Mouse (Mus musculus): ENCODE results near the gene Cep85l.

Cep85l gene

DNA sequence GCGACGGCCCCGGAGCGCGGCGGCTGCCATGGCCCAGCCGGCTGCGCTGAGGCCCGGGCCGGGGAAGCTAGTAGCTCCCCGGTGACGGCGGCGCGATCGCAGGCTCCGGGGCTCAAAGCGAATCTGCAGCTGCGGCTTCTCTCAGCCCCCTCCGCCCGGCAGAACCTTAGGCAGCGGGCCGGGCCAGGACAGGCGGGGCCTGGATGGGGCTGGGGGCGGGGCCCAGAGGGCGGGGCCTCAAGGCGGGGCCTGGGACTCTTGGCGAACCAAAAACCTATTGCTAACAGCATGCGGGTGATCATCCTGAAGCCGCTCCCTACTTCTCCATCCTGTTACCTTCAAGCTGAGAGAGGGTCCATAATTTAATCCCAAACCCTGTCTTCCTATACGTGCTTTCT, at the start of gene Cep85l:
Gene Cep85l, minus strand, starts transcription at position 239 of the 398 bp plus-strand sequence.
- DNase-seq (ENCODE audit: low spot score) = peak; percentile 96

DNA sequence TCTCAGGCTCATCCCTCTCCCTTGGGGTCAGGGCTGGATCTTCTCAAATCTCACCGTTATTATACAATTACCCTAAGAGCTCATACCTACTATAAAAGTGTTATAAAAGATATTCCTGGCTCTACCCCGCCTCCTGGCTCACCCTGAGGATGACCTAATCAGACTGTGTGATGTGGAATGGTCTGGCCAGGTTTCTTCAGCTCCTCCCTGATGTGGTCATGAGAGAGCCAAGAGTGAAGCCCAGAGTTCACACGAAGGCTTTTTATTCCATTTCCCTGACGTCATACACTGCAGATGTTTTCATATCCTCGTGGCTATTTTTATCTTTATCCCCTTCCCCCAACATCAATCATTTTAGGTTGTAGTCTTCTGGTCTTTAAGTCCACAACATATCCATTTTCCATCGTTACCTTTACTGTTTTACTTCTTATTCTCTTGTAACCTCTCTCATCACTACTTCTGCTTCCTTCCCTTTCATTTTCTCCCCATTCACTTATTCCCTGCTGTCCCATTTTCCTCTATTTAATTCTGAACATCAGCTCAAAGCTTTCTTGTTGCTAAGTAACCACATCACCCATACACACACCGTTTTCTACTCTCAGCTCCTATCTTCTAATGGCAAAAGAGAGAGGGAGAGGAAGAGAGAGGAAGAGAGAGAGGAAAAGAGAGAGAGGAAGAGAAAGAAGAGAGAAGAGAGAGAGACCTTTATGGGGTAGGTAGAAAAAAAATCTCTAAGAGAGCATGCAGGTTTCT, 49.1 kb upstream of the Cep85l start:
- no peak for DNase-seq (ENCODE audit: low spot score)

DNA sequence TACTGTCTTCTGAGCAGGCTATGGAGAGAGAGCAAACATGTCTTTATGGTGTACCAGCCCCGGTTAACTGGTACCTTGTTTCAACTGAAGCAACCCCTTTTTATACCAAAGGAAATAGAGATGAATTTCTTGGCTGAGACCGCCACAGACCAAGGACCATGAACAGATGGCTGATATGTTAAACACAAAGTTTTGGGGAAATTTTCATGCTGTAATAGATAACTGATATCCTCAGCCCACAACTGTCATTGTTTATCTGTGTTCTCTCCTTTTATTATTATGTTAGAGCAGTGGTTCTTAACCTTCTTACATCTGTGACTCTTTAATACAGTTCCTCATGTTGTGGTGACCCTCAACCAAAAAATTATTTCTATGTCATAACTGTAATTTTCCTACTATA, 46.8 kb upstream of the Cep85l start:
- no peak for DNase-seq (ENCODE audit: low spot score)

DNA sequence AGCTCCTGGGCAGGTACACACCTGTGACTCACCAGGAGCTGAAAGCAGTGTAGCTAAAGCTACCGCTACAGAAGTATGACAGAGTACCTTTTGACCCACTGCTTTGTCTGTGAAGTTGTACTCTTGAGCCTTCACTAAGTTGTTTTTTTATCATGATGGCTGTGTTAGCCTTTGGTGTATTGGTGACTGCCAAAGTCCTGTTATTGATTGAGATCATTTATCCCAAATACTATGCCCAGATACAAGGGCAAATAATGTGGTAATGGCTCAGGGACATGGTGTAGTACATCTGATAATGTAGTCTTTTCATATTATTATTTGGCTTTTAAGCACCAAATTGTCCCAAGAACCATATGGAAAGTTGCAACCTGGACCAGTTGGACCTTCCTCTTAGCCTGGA, 43.3 kb upstream of the Cep85l start:
- DNase-seq (ENCODE audit: low spot score) = no peak

DNA sequence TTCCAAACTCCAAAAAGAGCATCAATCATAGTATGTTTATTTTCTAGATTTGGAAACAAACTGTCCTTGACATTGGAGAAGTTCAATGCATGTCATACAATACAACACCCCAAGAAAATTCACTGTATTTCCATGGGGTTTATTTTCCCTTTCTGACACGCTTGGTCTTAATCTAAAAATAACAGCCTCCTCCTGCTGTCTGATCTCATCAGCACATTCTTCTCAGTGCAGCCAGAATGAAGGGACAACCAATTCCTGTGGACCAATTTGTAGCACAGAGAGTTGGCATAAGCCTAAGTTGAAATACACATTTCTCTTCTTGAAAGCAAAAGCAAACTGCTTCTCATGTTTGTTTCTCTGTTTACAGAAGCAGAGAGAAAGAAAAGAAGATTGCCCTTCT, 42.5 kb upstream of the Cep85l start:
- no peak for DNase-seq (ENCODE audit: low spot score)

DNA sequence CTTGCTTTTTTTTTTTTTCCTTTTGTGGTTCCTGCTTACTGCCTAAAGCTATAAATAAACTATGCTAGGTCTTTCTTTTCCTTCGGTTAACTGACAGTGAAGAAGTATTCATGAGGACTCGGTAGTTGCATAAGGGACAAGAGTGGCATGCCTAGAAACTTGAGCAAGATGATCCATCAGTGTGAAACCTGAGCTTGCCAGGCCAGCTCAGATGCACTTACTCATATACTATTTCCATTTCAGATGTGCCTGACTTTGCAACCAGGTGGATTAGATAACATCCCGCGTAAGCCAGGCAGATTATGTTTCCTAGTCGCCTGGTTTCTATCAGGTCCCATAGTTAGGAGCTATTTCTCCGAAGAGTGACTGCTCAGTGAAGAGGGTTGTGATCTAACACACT, 41.9 kb upstream of the Cep85l start:
- no peak for DNase-seq (ENCODE audit: low spot score)

DNA sequence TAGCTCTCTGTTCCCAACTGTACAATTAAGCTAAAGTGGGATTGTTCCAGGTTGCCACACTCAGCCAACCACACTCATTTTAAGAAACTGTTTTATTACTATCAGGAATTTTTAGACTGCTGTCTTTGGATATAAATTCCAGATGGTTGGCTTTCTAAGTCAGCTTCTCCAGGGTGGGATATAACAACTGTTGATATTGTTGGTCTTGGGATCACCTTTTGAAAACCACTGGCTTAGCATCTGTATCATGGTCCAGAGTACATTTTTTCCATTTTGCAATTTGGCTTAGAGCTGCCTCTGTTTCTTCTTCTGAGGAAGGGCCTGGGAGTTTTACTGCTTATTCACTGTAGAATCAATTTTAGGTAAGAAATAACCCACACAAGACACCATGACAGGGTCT, 40.3 kb upstream of the Cep85l start:
- no peak for DNase-seq (ENCODE audit: low spot score)

DNA sequence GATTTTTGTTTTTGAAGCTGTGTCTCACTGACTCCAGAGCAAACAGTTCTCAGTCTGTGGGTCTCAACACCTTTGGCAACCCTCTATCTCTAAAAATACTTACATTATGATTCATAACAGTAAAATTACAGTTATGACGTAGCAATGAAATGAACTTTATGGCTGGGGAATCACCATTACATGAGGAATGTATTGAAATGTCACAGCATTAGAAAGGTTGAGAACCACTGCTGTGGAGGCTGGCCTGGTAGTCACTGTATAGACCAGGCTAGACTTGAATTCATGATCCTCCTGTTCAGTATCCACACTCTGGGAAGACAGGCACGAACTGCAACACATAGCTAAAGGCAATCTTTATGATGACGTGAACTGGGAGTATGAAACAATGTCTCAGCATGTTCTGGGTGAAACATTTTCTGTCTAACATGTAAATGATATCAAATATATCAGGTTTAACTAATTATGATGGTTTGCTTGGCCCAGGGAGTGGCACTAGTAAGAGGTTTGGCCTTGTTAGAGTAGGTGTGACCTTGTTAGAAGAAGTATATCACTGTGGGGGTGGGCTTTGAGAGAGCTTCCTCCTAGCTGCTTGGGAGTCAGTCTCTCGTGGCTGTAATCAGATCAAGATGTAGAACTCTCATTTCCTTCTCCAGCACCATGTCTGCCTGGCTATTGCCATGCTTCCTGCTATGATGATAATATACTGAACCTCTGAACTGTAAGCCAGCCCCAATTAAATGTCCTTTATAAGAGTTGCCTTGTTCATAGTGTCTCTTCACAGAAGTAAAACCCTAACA, 39.6 kb upstream of the Cep85l start:
- DNase-seq (ENCODE audit: low spot score) = no peak

DNA sequence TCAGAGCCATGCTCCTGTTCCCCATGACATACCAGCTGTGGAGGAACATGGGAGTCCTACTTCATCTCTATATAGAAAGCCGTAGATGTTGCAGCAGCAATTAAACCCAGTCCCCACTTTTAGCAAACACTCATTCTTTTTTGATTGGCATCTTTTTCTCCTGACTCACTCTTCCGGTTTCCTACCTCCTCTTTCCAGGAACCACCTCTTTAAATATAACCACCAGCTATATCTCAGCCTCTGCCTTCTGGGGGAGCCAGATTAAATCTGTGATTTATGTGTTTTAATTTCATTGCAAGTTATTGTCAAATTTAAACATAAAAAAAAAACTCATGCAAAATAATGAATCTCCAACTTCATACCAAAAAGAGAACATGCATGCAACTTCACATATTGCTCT, 37.3 kb upstream of the Cep85l start:
- no peak for DNase-seq (ENCODE audit: low spot score)

DNA sequence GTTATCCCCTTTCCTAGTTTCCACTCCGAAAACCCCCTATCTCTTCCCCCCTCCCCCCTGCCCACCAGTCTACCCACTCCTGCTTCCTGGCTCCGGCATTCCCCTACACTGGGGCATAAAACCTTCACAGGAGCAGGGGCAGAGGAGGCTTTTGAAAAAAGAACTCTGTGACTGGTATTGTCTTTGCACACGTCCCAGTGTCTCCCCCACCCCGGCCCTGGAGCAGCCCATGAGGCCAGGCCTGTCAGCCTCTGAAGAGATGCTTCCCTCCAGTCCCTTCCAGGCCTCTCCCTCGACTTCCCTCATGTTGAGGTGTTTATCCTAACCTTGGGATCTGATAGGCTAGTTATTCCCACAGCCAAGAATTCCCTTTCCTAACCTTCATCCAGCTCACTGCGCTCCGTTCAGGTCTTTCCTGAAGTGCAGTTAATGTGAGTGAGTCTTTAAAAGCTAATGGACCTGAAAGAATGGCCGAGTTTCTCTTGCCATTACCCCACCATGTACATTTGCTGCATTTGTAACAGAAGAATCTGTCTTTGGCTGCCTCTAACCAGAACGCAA, 36.5 kb upstream of the Cep85l start:
- DNase-seq (ENCODE audit: low spot score) = no peak

DNA sequence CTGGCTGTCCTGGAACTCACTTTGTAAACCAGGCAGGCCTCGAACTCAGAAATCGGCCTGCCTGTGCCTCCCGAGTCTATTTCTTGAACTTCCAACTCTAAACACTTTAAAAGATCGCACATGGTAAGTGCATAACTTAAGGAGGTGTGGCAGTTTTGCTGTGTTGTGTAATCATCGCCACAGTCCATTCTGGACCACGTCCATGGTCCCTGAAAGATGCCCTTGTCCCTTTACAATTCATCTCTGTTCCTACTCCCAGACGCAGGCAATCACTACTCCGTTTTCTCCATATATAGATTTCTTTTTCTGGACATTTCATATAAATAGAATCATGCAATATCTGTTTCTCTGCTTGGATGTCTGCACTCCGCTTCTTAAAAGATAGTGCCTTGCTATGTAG, 35.5 kb upstream of the Cep85l start:
- no peak for DNase-seq (ENCODE audit: low spot score)

DNA sequence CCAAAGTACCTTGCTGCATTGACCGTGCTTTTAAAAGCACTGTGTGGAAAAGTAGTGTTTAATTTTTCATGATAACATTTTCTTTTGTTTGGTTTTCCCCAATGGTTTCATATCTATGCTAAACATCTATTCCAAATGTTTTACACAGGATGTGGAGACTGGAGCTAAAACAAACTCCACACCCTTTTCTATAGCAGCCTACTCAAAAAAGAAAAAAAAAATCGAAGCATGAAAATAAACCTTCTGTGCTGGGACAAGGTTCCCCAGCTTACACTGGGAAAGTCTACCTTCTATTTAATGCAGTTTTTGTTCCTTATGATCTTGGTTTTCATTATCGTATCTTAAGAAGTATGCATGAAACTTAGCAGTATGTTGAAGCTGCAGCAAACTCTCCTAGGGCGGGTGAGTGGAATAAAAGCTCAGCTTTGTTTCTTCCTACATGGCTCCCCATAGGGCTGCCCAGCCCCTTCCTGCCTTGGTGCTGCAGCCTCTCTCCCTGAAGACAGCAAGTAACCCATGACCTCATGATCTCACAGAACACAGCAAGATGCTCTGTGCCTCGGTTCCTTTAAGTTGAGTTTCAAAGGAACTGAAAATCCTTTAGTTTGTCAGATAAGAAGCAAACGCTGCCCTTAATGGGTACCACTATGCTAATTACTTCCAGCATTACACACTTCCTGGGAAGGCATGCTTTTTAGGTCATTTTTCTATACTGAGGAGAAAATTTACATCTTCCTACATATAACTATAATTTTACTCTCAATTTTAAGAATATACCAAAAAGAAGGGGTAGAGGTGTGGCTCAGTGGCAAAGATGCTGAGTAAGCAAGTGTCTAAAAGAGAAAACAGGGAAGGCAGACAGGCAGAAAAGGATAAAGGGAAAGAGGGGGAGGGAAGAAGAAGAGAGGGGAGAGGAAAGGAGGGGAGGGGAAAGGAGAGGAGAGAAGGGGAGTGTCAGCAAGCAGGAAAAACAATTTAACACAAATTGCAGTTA, 34.6 kb upstream of the Cep85l start:
- DNase-seq (ENCODE audit: low spot score) = no peak

DNA sequence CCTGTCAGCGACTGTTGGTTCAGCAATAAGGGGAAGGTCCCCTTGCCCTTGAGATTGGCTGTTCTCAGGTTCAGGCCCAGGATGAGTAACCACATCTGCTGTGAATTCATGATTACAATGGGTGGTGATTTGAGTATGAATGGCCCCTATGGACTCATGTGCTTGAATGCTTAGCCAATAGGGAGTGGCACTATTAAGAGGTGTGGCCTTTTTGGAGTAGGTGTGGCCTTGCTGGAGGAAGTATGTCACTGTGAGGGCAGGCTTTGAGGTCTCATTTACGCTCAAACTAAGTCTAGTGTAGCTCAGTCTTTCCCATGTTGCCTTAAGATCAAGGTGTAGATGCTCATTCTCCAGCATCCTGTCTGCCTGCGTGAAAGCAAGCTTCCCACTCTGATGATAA, 33.2 kb upstream of the Cep85l start:
- no peak for DNase-seq (ENCODE audit: low spot score)

DNA sequence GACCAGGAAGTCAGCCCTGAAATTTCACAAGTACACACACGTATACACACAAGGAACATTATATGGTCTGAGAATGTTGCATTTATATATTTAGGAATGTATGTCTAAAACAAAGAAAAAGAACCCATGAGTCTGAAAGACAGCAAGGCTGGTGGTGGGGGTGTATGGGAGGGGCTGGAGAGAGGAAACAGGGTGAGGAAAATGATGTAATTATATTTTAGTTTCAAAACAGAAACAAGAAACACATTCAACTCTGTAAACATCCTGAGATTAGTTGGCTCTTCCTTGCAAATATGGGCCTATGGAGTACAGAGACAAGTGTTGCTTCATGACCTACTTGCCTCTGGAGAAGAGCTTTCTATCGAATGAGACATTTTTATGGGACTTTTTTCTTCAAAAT, 32.4 kb upstream of the Cep85l start:
- DNase-seq (ENCODE audit: low spot score) = no peak

DNA sequence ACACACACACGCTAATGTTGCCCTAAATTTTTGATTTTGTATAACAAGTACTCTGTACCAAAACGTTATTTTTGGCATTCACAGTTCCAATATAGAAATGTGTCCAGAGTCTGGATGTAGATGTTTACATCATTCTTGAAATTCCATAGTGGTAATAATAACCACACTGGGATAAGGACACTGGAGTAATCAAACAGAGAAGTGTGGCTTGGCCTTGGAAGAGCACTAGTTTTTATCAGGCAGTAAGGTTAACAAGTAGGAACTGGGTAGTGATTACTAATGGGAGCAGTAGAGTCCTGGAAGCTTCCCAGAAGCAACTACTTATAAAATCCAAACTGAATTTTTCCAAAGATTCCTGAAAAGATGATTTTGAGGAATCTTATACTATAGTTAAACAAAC, 31.1 kb upstream of the Cep85l start:
- no peak for DNase-seq (ENCODE audit: low spot score)

DNA sequence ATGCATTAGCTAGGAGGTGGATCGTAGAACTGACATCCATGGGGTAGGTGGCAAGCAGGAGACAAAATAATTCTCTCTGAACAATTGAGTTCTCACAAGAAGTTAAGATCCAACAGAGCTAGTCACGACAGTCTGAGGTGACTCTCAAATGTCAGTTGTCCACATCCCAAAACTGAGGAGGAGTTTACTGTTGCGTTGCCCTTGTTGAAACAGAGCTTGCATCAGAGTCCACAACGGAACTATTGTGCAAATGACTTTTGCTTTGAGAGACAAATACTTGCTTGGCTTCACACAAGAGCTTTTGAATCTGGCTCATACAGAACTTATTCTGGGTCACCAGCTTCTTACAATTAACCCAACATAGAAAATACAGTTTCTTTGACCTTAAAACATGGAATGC, 27.7 kb upstream of the Cep85l start:
- DNase-seq (ENCODE audit: low spot score) = no peak

DNA sequence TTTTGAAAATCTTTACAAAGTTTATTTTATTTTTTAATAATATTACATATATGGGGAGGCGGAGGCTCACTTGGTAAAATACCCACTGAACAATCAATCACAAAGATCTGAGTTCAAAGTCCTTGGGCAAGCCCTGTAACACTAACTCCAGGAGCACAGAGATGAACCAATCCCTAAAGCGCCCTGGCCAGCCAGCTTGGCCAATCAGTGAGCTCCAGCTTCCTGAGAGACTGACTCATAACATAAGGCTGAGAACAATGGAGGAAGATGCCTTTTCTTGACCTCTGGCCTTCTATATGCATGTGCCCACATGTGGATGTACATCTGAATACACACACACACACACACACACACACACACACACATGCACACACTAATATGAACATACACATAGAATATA, 27.1 kb upstream of the Cep85l start:
- DNase-seq (ENCODE audit: low spot score) = no peak

DNA sequence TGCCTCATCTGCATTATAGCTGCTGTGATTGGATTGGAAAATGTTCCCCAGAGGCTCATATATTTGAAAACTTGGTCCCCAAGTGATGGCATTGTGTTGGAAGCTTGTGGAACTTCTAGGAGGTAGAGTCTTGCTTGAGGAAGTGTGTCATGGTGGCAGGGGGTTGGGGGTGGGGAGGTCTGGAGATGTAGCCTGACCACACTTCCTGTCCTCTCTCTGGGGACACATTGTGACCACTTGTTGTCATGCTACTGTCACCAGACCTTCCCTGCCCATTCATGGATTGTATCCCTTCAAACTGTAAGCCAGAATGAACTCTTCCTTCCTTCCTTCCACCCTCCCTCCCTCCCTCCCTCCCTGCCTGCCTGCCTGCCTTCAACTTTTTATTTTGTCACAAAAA, 22.5 kb upstream of the Cep85l start:
- no peak for DNase-seq (ENCODE audit: low spot score)

DNA sequence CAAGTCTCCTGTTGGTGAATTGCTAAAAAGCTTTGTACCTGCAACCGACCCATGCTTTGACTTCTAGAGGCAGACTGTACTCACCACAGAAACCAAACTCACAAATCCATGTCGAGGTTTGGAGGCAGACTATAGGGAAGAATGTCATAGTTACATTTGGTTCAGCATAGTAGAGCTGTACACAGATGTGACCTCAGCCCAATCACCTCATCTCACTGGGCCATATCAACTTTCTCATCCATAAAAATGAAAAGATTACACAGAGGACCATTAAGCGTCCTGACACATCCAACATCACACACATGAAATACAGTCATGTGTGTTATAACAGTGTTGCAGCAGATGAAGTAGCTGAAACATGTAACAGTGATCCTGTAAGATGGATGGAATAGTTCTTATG, 19.3 kb upstream of the Cep85l start:
- DNase-seq (ENCODE audit: low spot score) = peak; percentile 43

DNA sequence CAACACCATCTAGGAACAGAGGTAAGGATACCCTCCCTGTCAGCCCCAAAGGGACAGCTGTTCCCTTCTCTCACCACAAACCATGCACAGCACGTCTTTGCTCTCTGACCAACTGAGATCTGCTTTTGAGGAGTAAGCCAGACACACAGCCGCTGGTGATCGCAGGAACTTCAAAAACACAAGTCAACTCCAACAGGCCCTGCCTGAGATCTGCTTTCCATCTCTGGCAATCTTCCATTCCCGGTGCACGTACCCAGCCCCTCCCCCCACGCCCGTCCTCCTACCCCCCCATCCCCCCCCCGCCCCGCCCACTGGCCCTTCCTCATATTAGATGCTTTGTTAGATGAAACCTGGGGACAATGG, 18.8 kb upstream of the Cep85l start:
- peak; percentile 81 for DNase-seq (ENCODE audit: low spot score)

DNA sequence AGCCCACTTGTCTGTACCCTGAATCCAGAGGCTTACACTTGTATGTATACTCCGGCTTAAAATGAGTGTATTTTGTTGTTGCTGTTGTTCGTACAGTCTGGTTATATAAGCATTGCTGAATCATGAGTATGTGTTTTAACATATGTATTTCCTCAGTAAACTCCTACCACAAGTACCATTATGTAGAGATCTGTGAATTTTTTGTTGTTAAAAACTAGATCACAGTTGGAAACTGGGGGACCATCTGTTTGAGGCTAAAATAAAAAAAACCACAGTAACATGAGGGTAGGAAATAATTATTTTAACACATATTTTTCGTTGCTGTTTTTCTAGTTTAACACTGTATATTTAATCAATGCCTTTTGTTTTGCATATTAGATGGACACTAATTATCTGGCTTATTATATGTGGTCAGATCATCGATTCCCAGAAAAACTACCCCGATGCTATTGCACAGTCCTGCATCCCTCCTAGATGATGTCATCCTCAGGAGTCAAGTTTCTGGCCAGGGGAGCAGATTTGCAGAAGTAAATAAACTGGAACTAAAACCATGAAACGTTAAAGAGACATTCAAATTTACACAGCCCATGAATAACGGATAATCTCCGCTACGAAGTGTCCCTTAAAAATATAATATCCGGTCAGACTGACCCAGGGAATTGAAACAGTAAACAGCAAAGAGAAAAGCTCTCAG, 18.2 kb upstream of the Cep85l start:
- DNase-seq (ENCODE audit: low spot score) = peak; percentile 57
